19 mouse cellular contexts compared by ENCODE assay signal in genomic region chr7:25903156-25903555, GRCm38 (mm10). TPM values are rescaled to one million over a fixed set of nuclear protein-coding genes. Genes with fewer than 3 reads are reported as not detected.
A peak's percentile ranks its signal among the peaks of the same experiment; 100 is the strongest.
DNase-seq lines count a peak whose midpoint lies in the region; ATAC-seq and TF ChIP-seq lines count a peak whose summit lies in the region.
"Had no signal": no experiment of that assay in that cellular context is flagged by ENCODE, and none has a peak within 500 bp of the region (broad histone marks: within the 10 kb centered on the region; RNA-seq: fewer than 3 reads in every experiment).

No protein-coding gene starts in this region.

- DNase-seq in heart, postnatal 0 days (ENCODE audit: low spot score), result no peak
- DNase-seq in heart, adult 18-20 months, result no peak
- peak; percentile 16 for DNase-seq in liver, postnatal 0 days
- peak; percentile 22 for DNase-seq in lung, postnatal 10 days
- DNase-seq in c-Kit-positive CD71-positive TER-119-positive erythroid progenitor cells, embryonic 14.5 days (ENCODE audit: low spot score), result no peak
- no peak for DNase-seq in frontal cortex, postnatal 14 days (ENCODE audit: low spot score in 2 of 2)
- DNase-seq: cerebellum, adult 9-10 months; gastrocnemius, postnatal 25 days; kidney, postnatal 25 days; layer of hippocampus, postnatal 36 days; left cerebral cortex, postnatal 4 days; retina, postnatal 1 day had no signal

- H3K27ac ChIP-seq in heart, postnatal 0 days (ENCODE audit: low read depth), result no peak overlapping the region
- H3K27ac ChIP-seq in liver, postnatal 0 days (ENCODE audit: low read depth), result no peak overlapping the region
- H3K27ac ChIP-seq in liver, embryonic 12.5 days, result no peak overlapping the region
- H3K27ac ChIP-seq in ES-Bruce4 (ENCODE audit: insufficient read depth, low read length), result no peak overlapping the region
- H3K27ac ChIP-seq: hindbrain, embryonic 15.5 days; neural tube, embryonic 15.5 days had no signal

- TF ChIP-seq EP300 in heart, postnatal 0 days (IDR thresholded peaks at IDR 0.05; ENCODE audit: low read depth), result no peak
- TF ChIP-seq EP300 in liver, postnatal 0 days (IDR thresholded peaks at IDR 0.05; ENCODE audit: low read depth), result no peak
- TF ChIP-seq EP300 in ES-Bruce4 (IDR thresholded peaks at IDR 0.05; ENCODE audit: insufficient read depth, low read depth, low read length), result no peak

- no peaks in the 10 kb centered on the region for H3K9me3 ChIP-seq in heart, postnatal 0 days (replicated peaks; ENCODE audit: control insufficient read depth, low read length)
- H3K9me3 ChIP-seq in liver, postnatal 0 days (ENCODE audit: low read length), result no peaks in the 10 kb centered on the region
- no peaks in the 10 kb centered on the region; the same call in 1 of the 2 replicates for H3K9me3 ChIP-seq in liver, embryonic 12.5 days (replicated peaks)
- H3K9me3 ChIP-seq in ES-Bruce4 (replicated peaks; ENCODE audit: control insufficient read depth, insufficient read depth, low read length, poor library complexity, severe bottlenecking), result no peaks in the 10 kb centered on the region
- H3K9me3 ChIP-seq: hindbrain, embryonic 15.5 days; neural tube, embryonic 15.5 days; stomach, embryonic 15.5 days had no signal

- ATAC-seq in heart, postnatal 0 days (ENCODE audit: insufficient read depth, low read depth), result no peak
- no peak for ATAC-seq in liver, postnatal 0 days
- ATAC-seq in liver, embryonic 12.5 days, result no peak

- H3K4me3 ChIP-seq in heart, postnatal 0 days (ENCODE audit: low read depth, low read length), result no peak overlapping the region
- no peak overlapping the region for H3K4me3 ChIP-seq in liver, postnatal 0 days (ENCODE audit: low read depth, low read length)
- no peak overlapping the region for H3K4me3 ChIP-seq in liver, embryonic 12.5 days
- no peak overlapping the region for H3K4me3 ChIP-seq in ES-Bruce4 (ENCODE audit: low read depth, low read length)
- H3K4me3 ChIP-seq: hindbrain, embryonic 15.5 days; neural tube, embryonic 15.5 days; stomach, embryonic 15.5 days had no signal

- H3K4me2 ChIP-seq in heart, postnatal 0 days (ENCODE audit: low read depth, low read length), result no peak overlapping the region
- no peak overlapping the region for H3K4me2 ChIP-seq in liver, postnatal 0 days (ENCODE audit: low read depth, low read length)
- H3K4me2 ChIP-seq in liver, embryonic 12.5 days, result no peak overlapping the region
- H3K4me2 ChIP-seq: hindbrain, embryonic 15.5 days; neural tube, embryonic 15.5 days; stomach, embryonic 15.5 days had no signal

- 0 out of 2 replicates have a peak, but pooled peaks have one; percentile 5 for TF ChIP-seq CTCF in heart, postnatal 0 days (IDR thresholded peaks at IDR 0.05; ENCODE audit: low read depth)
- TF ChIP-seq CTCF in liver, postnatal 0 days (IDR thresholded peaks at IDR 0.05; ENCODE audit: low read depth), result peak; percentile 43
- TF ChIP-seq CTCF in ES-Bruce4 (IDR thresholded peaks at IDR 0.05; ENCODE audit: low read depth, low read length), result peak; percentile 48

- no peaks in the 10 kb centered on the region for H3K36me3 ChIP-seq in heart, postnatal 0 days (replicated peaks; ENCODE audit: control insufficient read depth, insufficient read depth, low read length)
- no peaks in the 10 kb centered on the region for H3K36me3 ChIP-seq in liver, postnatal 0 days (replicated peaks; ENCODE audit: insufficient read depth, low read length)
- H3K36me3 ChIP-seq in liver, embryonic 12.5 days, result no peaks in the 10 kb centered on the region
- H3K36me3 ChIP-seq in ES-Bruce4 (ENCODE audit: control insufficient read depth, insufficient read depth, low read length, poor library complexity, severe bottlenecking), result no peaks in the 10 kb centered on the region
- H3K36me3 ChIP-seq: hindbrain, embryonic 15.5 days; neural tube, embryonic 15.5 days; stomach, embryonic 15.5 days had no signal

- no peak overlapping the region for H3K9ac ChIP-seq in heart, postnatal 0 days (replicated peaks; ENCODE audit: low read depth, low read length)
- H3K9ac ChIP-seq in liver, postnatal 0 days (replicated peaks), result no peak overlapping the region
- H3K9ac ChIP-seq in liver, embryonic 12.5 days, result no peak overlapping the region
- 0 out of 2 replicates have a peak overlapping the region, but pooled peaks have one; percentile 38 for H3K9ac ChIP-seq in ES-Bruce4 (ENCODE audit: low read depth, poor library complexity, severe bottlenecking)
- H3K9ac ChIP-seq: hindbrain, embryonic 15.5 days; neural tube, embryonic 15.5 days; stomach, embryonic 15.5 days had no signal

- H3K27me3 ChIP-seq in heart, postnatal 0 days (ENCODE audit: control insufficient read depth, insufficient read depth, low read length), result no peaks in the 10 kb centered on the region
- no peaks in the 10 kb centered on the region for H3K27me3 ChIP-seq in liver, postnatal 0 days (ENCODE audit: insufficient read depth, low read length)
- no peaks in the 10 kb centered on the region for H3K27me3 ChIP-seq in liver, embryonic 12.5 days (replicated peaks)
- H3K27me3 ChIP-seq in ES-Bruce4 (ENCODE audit: control insufficient read depth, insufficient read depth, low read length, poor library complexity, severe bottlenecking), result no peaks in the 10 kb centered on the region
- H3K27me3 ChIP-seq: hindbrain, embryonic 15.5 days; neural tube, embryonic 15.5 days; stomach, embryonic 15.5 days had no signal

- no peaks in the 10 kb centered on the region for H3K4me1 ChIP-seq in heart, postnatal 0 days (ENCODE audit: control insufficient read depth, insufficient read depth)
- peaks cover 3% of the 10 kb centered on the region for H3K4me1 ChIP-seq in liver, postnatal 0 days (ENCODE audit: insufficient read depth)
- H3K4me1 ChIP-seq in liver, embryonic 12.5 days, result no peaks in the 10 kb centered on the region
- H3K4me1 ChIP-seq in ES-Bruce4 (ENCODE audit: control insufficient read depth, insufficient read depth, low read length), result no peaks in the 10 kb centered on the region
- H3K4me1 ChIP-seq: hindbrain, embryonic 15.5 days; neural tube, embryonic 15.5 days had no signal

- 36% methylated on average over 14 of the region's 14 CpGs for WGBS in heart, postnatal 0 days
- 57% methylated on average over 14 of the region's 14 CpGs for WGBS in liver, postnatal 0 days (ENCODE audit: insufficient replicate concordance)
- 37% methylated on average over 14 of the region's 14 CpGs for WGBS in liver, embryonic 12.5 days (ENCODE audit: insufficient replicate concordance)

- no peak for TF ChIP-seq POLR2A in ES-Bruce4 (IDR thresholded peaks at IDR 0.05; ENCODE audit: insufficient read depth, low read length)

RNA-seq across cellular contexts. Expression of gene Cyp2b10, which starts 5.7 kb away (rescaled TPM):
- not detected in 2 replicates for total RNA-seq in heart, postnatal 0 days (2014; rRNA removed; ENCODE audit: low replicate concordance)
- 0.08 and 0.45 TPM in 2 replicates for polyA plus RNA-seq in heart, postnatal 0 days (2015; fragmentation: Nextera tagmentation; extraction: Ambion mirVana)
- 1 to 10 TPM; 1.9 to 7.9 TPM for total RNA-seq in heart, adult 18-20 months (2021)
- 3.4 and 5.8 TPM in 2 replicates for polyA plus RNA-seq in liver, postnatal 0 days (2015; fragmentation: Nextera tagmentation; extraction: Ambion mirVana)
- polyA plus RNA-seq in liver, embryonic 12.5 days (2016; fragmentation: Nextera tagmentation; extraction: Ambion mirVana), result 0.06 TPM in 1 of 2 replicates, not detected in the other
- polyA plus RNA-seq in ES-Bruce4 (2011; ENCODE audit: insufficient read depth, insufficient read length, low read depth, missing spikeins), result not detected in 2 replicates
- total RNA-seq: gastrocnemius, postnatal 25 days; left cerebral cortex, postnatal 4 days had no signal
- polyA plus RNA-seq: C2C12; heart, embryonic 14.5 days; hindbrain, embryonic 15.5 days; neural tube, embryonic 15.5 days; stomach, embryonic 15.5 days had no signal

Comparison
In these comparisons a context has a peak if more than half of its experiments do, and no peak if none do; other contexts are left out.
1. DNase-seq: peak in liver, postnatal 0 days (single experiment) and lung, postnatal 10 days (single experiment); none in heart, postnatal 0 days (single experiment), heart, adult 18-20 months (0 of 2), c-Kit-positive CD71-positive TER-119-positive erythroid progenitor cells, embryonic 14.5 days (single experiment) and frontal cortex, postnatal 14 days (0 of 2).
2. Peak in every context shown above with its lines, with median percentiles within 50 percentile points of each other: CTCF ChIP-seq.